ENCODE assay signal across 8 mouse cellular contexts in genomic region chr6:56714574-56715269, GRCm38 (mm10). TPM values are rescaled to one million over a fixed set of nuclear protein-coding genes. Genes with fewer than 3 reads are reported as not detected.
A peak's percentile ranks its signal among the peaks of the same experiment; 100 is the strongest.
DNase-seq lines count a peak whose midpoint lies in the region; ATAC-seq and TF ChIP-seq lines count a peak whose summit lies in the region.

Gene Avl9, plus strand, starts transcription at chr6:56714899.

- no peaks in the 10 kb centered on the region for H3K36me3 ChIP-seq in hindbrain, postnatal 0 days (ENCODE audit: insufficient read depth, low read length)

- H3K4me1 ChIP-seq in hindbrain, postnatal 0 days (ENCODE audit: insufficient read depth, low read length): no peaks in the 10 kb centered on the region

- H3K4me2 ChIP-seq in hindbrain, postnatal 0 days (ENCODE audit: low read depth, low read length): peak within 1 kb of the TSS; percentile 69

- peak; percentile 94 for ATAC-seq in common myeloid progenitor, adult 5-6 weeks (replicated peaks; ENCODE audit: low read depth, poor library complexity, severe bottlenecking)
- peak; percentile 97 for ATAC-seq in hindbrain, postnatal 0 days
- peak; percentile 95 for ATAC-seq in megakaryocyte, adult 5-6 weeks (ENCODE audit: poor library complexity, severe bottlenecking)

- H3K4me3 ChIP-seq in gastrocnemius, adult 2 months: peak within 1 kb of the TSS; percentile 91
- H3K4me3 ChIP-seq in hindbrain, postnatal 0 days (ENCODE audit: low read length): peak within 1 kb of the TSS; percentile 69
- H3K4me3 ChIP-seq in left cerebral cortex, adult 2 months: peak within 1 kb of the TSS; percentile 82

- intact Hi-C loops in gastrocnemius, adult 2 months (cut with DNase I): loop anchor here (2.0 to 5.0 kb wide), 2 partner anchors 82 to 208 kb away; partner anchors contain the start of genes Kbtbd2, Nt5c3 and Vmn1r4
- intact Hi-C loops in left cerebral cortex, adult 2 months (cut with DNase I): loop anchor here (5.0 kb wide), 1 partner anchor 208 kb away; the partner anchor contains the start of genes Nt5c3 and Vmn1r4

- TF ChIP-seq CTCF in gastrocnemius, adult 2 months (IDR thresholded peaks at IDR 0.05): peak; percentile 91
- TF ChIP-seq CTCF in hindbrain, postnatal 0 days (IDR thresholded peaks at IDR 0.05; ENCODE audit: low read depth): peak; percentile 61
- TF ChIP-seq CTCF in left cerebral cortex, adult 2 months (IDR thresholded peaks at IDR 0.05): peak; percentile 81

- no peaks in the 10 kb centered on the region for H3K27me3 ChIP-seq in hindbrain, postnatal 0 days (ENCODE audit: insufficient read depth, low read length)

- H3K9ac ChIP-seq in hindbrain, postnatal 0 days (replicated peaks; ENCODE audit: low read length): peak within 1 kb of the TSS; percentile 85

- no peaks in the 10 kb centered on the region for H3K9me3 ChIP-seq in hindbrain, postnatal 0 days (ENCODE audit: low read length)

- WGBS in hindbrain, postnatal 0 days: under 1% methylated on average over 61 of the region's 64 CpGs

- peak; percentile 98 for DNase-seq in ZHBTc4 (ENCODE audit: low read depth, low spot score)
- peak; percentile 98 for DNase-seq in gastrocnemius, adult 2 months
- peak; percentile 96 for DNase-seq in hindbrain, postnatal 0 days (ENCODE audit: low spot score)
- peak; percentile 94 to 96 for DNase-seq in left cerebral cortex, adult 2 months (ENCODE audit: extremely low spot score in 1 of 2, low spot score in 2 of 2)
- DNase-seq in right cerebral cortex, adult 2 months (ENCODE audit: low spot score in 2 of 2): peak; percentile 93 to 96
- peak; percentile 99 for DNase-seq in urinary bladder, postnatal 14 days (ENCODE audit: low spot score)

- H3K27ac ChIP-seq in gastrocnemius, adult 2 months: peak within 1 kb of the TSS; percentile 97
- H3K27ac ChIP-seq in hindbrain, postnatal 0 days: peak within 1 kb of the TSS; percentile 95
- H3K27ac ChIP-seq in left cerebral cortex, adult 2 months: peak within 1 kb of the TSS; percentile 98

RNA-seq across cellular contexts. Expression of gene Avl9, which starts in this region (rescaled TPM):
- total RNA-seq in common myeloid progenitor, adult 5-6 weeks (2017): 24.2 and 31.6 TPM in 2 replicates
- 1 to 10 TPM; 3.8 to 4.5 TPM for total RNA-seq in gastrocnemius, adult 2 months (2021)
- total RNA-seq in hindbrain, postnatal 0 days (2014; rRNA removed): 47.6 and 52.6 TPM in 2 replicates
- 22.0 and 23.3 TPM in 2 replicates for polyA plus RNA-seq in hindbrain, postnatal 0 days (2015; fragmentation: Nextera tagmentation; extraction: Ambion mirVana)
- total RNA-seq in left cerebral cortex, adult 2 months (2021): 10 to 100 TPM; 42.6 to 46.4 TPM
- 28.8 and 29.5 TPM in 2 replicates for total RNA-seq in megakaryocyte, adult 5-6 weeks (2015)
- 27.3 and 29.8 TPM in 2 replicates for total RNA-seq in megakaryocyte, adult 5-6 weeks (2017)

Comparison
In these comparisons a context has a peak if more than half of its experiments do, and no peak if none do; other contexts are left out.
1. Peak in every context shown above with its lines: DNase-seq, ATAC-seq, H3K4me3 ChIP-seq and H3K27ac ChIP-seq.